Mouse (Mus musculus) cerebellum, adult 8-10 months (tissue): ENCODE results near the gene Cc2d2a.

Experiments used
- DNase-seq: peaks from one replicate; pipeline ENCODE4 v3.0.0; 2022

The Cc2d2a gene

GRCm38 (mm10) chr5:43661997-43662961, at the start of gene Cc2d2a:
Gene Cc2d2a (plus strand): TSS chr5:43662346.
- DNase-seq = peak; percentile 41

DNA sequence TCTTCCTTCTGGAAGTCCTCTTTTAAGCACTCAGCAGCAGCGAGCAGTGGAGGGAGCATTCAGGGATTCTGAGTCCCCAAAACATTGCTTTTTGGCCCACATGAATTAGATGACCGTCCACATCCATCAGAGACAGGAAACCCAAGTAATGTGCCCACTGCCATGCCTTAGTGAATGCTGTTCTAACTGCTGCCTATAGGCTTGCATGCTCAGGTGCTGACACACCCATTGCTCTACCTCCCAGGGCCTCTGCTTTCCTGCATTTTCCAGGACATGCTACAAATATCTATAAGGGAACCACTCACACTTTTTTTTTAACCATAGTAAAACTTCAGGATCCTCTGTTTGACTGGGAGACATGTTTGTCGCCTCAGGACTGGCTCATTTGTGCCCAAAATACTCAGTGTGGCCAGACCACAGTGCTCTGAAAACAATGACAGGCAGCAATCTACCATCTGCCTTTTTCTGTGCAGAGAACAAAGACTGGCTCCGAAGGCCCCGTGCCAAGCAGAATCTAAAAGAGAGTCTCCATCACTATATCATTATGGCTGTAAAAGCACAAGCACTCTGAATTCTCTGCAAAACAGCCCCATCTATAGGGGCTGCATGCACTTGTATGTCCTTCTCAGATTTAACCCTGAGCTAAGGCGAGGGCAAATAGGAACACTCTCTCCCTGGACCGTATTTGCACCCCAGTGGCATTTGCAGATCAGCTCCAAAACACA, 40.4 kb upstream of the Cc2d2a start:
- no peak for DNase-seq

- no peak for DNase-seq
Measured at GRCm38 (mm10) chr5:43625407-43625806, 36.7 kb upstream of the Cc2d2a start.

DNA sequence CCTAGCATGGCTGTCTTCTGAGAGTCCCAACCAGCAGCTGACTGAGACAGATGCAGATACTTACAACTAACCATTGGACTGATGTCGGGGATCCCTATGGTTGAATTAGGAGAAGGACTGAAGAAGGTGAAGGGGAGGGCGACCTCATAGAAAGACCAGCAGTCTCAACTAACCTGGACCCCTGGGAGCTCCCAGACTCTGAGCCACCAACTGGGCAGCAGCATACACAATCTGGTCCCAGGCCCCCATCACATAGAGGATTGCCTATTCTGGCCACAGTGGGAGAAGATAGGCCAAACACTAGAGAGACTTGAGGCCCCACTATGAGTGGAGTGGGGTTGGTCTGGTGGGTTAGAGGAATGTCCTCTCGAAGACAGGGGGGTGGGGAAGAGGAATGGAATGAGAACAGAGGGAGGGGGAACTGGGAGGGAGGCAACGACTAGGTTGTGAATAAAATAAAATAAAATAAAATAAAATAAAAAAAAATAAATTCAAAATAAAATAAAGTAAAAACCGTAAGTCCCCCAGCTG, 28.0 kb upstream of the Cc2d2a start:
- DNase-seq = no peak

DNA sequence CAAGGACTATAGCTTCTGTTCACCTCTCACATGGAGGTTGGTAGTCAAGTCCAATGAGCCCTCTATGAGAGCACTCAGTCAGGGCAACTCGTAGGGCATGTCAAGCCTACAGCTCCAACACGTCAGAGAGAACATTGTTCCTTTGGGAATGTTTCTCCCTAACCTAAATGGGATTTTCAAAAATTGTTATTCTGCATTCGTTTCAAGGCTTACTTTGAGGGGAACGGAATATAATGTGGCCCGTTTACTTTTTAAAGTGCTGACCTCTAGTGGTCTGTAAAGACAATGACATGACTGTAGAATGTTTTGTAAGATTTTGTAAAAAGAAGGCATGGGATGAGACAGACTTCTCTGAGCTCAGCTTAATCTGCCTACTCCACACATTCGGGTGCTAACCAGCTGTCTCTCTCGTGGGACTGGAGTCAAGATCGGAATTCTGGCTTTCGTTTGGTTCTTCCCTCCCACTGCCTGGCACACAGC, 27.5 kb upstream of the Cc2d2a start:
- DNase-seq = peak; percentile 8

GRCm38 (mm10) chr5:43645020-43645419, 17.1 kb upstream of the Cc2d2a start:
- no peak for DNase-seq

GRCm38 (mm10) chr5:43647098-43647774, 14.9 kb upstream of the Cc2d2a start:
- no peak for DNase-seq

DNA sequence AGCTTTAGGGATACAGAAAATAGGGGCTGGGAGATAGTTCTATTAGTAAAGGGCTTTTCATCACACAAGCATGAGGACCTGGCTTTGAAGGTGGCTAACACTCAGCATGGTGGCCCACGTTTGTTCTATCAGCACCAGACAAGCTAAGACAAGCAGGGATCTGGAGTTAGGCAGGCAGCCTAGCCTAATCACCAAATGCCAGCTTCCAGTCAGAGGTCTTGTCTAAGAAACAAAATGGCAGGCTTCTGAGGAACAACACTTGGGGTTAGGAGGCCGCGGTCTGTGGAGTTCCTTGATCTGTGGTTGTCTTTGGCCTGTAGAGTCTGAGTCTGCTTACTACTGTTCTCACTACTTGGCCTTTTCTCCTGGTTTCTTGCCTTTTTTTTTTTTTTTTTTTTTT, 648 bp upstream of the Cc2d2a start:
- peak; percentile 10 for DNase-seq

DNA sequence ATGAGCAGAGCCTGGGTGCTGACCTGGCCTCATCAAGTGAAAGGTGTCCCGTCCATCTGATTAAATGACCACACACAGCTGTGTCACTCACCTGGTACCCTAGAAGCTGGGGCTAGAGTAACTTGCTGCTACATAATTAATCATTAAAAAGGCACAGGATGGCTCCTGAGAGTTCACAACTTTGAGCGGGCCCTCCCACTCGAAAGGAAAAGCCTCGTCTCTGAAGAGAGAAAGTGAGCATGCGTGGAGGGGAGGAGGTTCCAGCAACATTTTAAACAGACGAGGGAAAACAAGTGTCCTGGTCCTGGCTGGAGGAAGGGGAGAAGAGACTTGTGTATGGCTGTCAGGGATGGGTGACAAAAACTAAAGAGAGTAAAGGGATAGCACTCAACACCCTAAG, 1.4 kb downstream of the Cc2d2a start:
- DNase-seq = no peak

GRCm38 (mm10) chr5:43665144-43665543, 3.0 kb downstream of the Cc2d2a start:
- DNase-seq = no peak

DNA sequence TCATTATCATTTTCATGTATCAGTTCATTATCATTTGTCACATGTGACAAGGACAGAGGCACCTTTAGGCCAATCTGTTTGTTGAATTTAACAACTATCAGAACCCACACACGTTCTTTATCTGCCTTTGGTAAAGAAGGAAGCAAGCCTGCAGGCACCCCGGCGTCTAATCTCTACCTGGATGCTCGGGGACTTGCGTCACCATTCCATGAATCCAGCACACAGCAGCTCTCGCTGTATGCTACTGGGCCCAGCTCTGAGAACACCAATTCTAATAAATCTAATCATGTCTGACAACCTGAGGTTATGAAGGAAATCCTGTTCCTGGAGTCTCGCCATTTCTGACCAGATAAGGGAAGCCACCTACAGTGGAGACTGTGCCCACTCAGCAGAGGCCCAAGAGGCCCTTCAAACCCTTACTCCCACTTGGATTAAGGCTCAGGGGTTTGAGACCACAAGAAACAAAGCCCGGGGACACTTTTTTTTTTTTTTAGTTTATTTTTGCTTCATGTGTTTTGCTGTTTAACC, 7.0 kb downstream of the Cc2d2a start:
- no peak for DNase-seq

DNA sequence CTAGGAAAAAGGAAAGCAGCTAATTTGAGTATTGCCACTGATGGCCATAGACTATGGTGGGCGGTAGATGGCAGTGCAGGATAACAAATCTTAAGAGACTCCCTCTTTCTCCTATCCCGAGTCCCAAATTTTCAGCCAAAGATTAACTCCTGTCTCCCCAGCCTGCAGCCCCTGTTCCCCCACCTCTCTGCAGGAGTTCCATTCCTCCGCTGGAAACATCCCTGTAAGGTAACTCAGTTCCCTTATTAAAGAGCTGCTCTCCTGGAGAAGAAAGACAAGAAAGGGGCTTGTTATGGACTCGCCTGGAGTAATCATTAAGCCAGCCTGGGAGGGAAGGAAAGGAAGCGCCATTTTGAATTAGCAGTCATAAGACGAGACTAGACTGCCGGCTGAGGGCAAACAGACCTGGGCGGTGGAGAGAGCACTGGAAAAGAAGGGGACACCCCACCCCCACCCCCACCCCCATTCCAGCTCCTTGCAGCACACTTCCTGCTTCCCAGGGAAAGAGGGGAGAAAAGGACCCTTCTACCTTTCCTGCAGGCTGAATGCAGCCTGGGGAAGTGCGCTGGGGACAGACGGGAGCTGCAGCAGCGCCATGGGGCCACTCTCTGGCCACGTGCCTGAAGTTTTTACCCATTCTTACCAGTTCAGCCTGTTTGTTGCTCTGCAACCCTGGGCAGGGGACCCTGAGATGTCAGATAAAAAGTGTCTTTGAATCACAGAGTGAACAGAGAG, 10.2 kb downstream of the Cc2d2a start:
- DNase-seq = peak; percentile 87

GRCm38 (mm10) chr5:43673083-43673482, 10.9 kb downstream of the Cc2d2a start:
- peak; percentile 7 for DNase-seq

DNA sequence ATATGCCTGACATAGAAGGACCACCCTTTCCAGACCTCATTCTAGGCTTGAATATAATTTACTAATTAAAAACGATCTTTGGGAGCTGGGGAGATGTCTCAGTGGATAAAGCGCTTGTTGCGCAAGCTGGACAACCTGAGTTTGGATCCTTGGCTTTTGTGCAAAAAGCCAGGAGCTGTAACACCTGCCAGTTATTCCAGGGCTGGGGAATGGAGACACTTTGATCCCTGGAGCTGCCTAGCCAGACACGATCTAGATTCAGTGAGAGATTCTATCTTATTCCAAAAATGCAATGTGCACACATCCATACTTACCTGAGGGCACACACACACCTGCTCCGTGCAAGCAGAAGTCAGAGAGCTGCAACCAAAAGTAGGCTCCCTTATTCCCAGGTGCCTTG, 23.3 kb downstream of the Cc2d2a start:
- DNase-seq = no peak

- DNase-seq = no peak
Measured at GRCm38 (mm10) chr5:43692489-43692888, 30.3 kb downstream of the Cc2d2a start.

- DNase-seq = no peak
Measured at GRCm38 (mm10) chr5:43697133-43697532, 35.0 kb downstream of the Cc2d2a start.

- DNase-seq = no peak
Measured at GRCm38 (mm10) chr5:43699240-43699639, 37.1 kb downstream of the Cc2d2a start.

- no peak for DNase-seq
Measured at GRCm38 (mm10) chr5:43721538-43722451, 59.6 kb downstream of the Cc2d2a start.

DNA sequence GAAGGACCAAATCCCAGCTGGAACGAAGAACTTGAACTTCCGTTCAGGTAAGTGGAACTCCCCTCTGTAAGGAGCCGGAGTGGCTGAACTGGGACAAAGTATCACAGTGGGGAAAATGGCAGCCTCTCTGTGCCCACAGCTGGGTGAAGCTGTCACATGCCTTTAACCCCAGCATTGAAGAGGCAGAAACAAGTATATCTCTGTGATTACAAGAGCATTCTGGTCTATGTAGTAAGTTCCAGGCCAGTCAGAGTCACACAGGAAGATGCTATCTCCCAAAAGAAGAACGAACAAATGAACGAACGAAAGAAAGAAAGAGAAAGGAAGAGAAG, 60.3 kb downstream of the Cc2d2a start:
- DNase-seq = no peak

- no peak for DNase-seq
Measured at GRCm38 (mm10) chr5:43723830-43724229, 61.7 kb downstream of the Cc2d2a start.
